Mouse (Mus musculus): ENCODE results near the gene Slc6a8. TPM values are rescaled to one million over a fixed set of nuclear protein-coding genes. Genes with fewer than 3 reads are reported as not detected.

The Slc6a8 gene
- polyA plus RNA-seq, 1 experiment from 2014 or later = 46.8 TPM

DNA sequence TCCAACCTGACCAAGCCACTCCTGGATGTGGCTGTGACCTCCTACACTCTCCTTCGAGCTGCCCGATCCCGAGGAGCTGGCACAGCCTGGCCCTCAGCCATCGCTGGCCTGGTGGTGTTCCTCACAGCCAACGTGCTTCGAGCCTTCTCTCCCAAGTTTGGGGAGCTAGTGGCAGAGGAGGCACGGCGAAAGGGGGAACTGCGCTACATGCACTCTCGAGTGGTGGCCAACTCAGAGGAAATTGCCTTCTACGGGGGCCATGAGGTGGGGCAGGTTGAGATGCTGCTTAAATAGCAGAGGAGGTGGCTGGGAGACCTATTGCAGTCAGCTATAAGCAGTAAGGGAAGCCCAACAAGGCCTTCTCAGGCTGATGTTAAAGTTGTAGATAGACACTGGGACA is 44.7 kb downstream of the Slc6a8 start:
- 56% methylated on average over 11 of the region's 11 CpGs for WGBS
- Histone ChIP-seq H3K4me2 (replicated peaks; ENCODE audit: low read depth) (peak overlapping the region; percentile 69), H3K9ac (ENCODE audit: low read depth, low read length) (peak overlapping the region; percentile 58; the same call in 1 of the 2 replicates), H3K27me3 (replicated peaks; ENCODE audit: control insufficient read depth, insufficient read depth, low read length) (no peaks in the 10 kb centered on the region), H3K4me1 (replicated peaks; ENCODE audit: control insufficient read depth, insufficient read depth, low read length) (peaks cover 5% of the 10 kb centered on the region; the same call in 1 of the 2 replicates), H3K36me3 (ENCODE audit: control insufficient read depth, insufficient read depth) (no peaks in the 10 kb centered on the region), H3K27ac (ENCODE audit: low read depth, low read length) (peak overlapping the region; percentile 74), H3K9me3 (ENCODE audit: control insufficient read depth) (no peaks in the 10 kb centered on the region), H3K4me3 (ENCODE audit: low read depth, low read length) (peak overlapping the region; percentile 52)
- no peak for ATAC-seq
- no peak for TF ChIP-seq CTCF (IDR thresholded peaks at IDR 0.05; ENCODE audit: low read depth)

DNA sequence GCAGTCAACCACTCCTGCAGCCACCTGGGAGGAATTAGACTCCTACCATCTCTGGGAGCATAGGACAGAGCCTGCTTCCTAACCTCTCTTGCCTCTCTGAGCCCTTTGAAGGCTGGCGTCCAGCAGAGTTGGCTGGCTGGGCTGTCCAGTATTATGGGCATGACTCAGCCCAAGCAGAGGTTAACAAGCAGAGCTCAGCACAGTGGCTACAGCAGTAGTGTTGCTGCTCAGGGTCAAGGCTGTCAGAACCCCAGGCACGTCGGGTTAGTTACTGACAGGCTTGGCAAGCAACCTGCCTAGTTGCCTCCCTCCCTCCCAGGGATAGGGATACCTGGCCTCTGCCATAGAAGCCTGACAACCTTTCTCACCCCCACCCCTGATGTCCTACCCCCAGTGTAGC is 45.3 kb downstream of the Slc6a8 start:
- no peaks in the 10 kb centered on the region for H3K9me3 ChIP-seq (ENCODE audit: control insufficient read depth)
- no peak for ATAC-seq
- 50% methylated on average over 3 of the region's 3 CpGs for WGBS
- peak overlapping the region; percentile 58; the same call in 1 of the 2 replicates for H3K9ac ChIP-seq (ENCODE audit: low read depth, low read length)
- H3K4me3 ChIP-seq (ENCODE audit: low read depth, low read length) = peak overlapping the region; percentile 52; the same call in 1 of the 2 replicates
- H3K27ac ChIP-seq (ENCODE audit: low read depth, low read length) = peak overlapping the region; percentile 74
- no peaks in the 10 kb centered on the region for H3K27me3 ChIP-seq (replicated peaks; ENCODE audit: control insufficient read depth, insufficient read depth, low read length)
- H3K4me2 ChIP-seq (replicated peaks; ENCODE audit: low read depth) = peak overlapping the region; percentile 69
- no peaks in the 10 kb centered on the region for H3K36me3 ChIP-seq (ENCODE audit: control insufficient read depth, insufficient read depth)
- no peak for TF ChIP-seq CTCF (IDR thresholded peaks at IDR 0.05; ENCODE audit: low read depth)
- peaks cover 5% of the 10 kb centered on the region; the same call in 1 of the 2 replicates for H3K4me1 ChIP-seq (replicated peaks; ENCODE audit: control insufficient read depth, insufficient read depth, low read length)

DNA sequence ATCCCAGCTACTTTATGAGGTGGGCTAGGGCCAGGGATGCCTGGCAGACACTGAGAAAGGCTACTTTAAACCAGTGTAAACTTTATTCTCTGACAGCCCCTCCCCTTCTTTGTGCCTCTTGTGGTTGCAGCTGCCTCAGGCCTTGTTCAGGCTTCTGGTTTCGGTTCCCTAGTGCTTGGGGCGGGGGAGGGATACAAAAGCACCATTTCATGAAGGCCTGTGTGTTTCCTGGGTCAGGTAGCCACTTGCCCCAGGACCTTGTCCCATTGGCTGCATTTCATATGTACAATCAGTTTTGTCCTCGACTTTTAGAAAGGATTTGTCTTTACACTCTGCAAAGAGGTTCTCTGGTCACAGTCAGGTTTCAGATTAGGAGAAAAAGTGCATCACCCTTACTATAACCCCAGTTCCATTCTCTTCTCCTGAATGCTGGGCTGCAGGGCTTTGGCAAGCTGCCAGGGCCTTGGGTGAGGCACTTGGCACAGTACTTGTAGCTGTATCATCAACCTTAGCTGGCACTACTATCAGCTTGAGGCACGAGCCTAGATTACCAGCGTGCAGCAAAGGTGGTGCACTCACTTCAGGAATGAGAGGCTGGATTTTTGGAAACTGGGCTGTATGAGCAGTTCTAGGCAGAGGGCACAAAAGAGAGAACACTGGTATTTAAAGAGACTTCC is 45.9 kb downstream of the Slc6a8 start:
- 0 out of 2 replicates have a peak overlapping the region, but pooled peaks have one; percentile 58 for H3K9ac ChIP-seq (ENCODE audit: low read depth, low read length)
- H3K27ac ChIP-seq (ENCODE audit: low read depth, low read length) = peak overlapping the region; percentile 74
- peaks cover 5% of the 10 kb centered on the region; the same call in 1 of the 2 replicates for H3K4me1 ChIP-seq (replicated peaks; ENCODE audit: control insufficient read depth, insufficient read depth, low read length)
- H3K9me3 ChIP-seq (ENCODE audit: control insufficient read depth) = no peaks in the 10 kb centered on the region
- 18% methylated on average over 5 of the region's 5 CpGs for WGBS
- no peak for ATAC-seq
- TF ChIP-seq CTCF (IDR thresholded peaks at IDR 0.05; ENCODE audit: low read depth) = no peak
- H3K4me3 ChIP-seq (ENCODE audit: low read depth, low read length) = peak overlapping the region; percentile 52; the same call in 1 of the 2 replicates
- H3K36me3 ChIP-seq (ENCODE audit: control insufficient read depth, insufficient read depth) = no peaks in the 10 kb centered on the region
- H3K4me2 ChIP-seq (replicated peaks; ENCODE audit: low read depth) = peak overlapping the region; percentile 69
- no peaks in the 10 kb centered on the region for H3K27me3 ChIP-seq (replicated peaks; ENCODE audit: control insufficient read depth, insufficient read depth, low read length)

DNA sequence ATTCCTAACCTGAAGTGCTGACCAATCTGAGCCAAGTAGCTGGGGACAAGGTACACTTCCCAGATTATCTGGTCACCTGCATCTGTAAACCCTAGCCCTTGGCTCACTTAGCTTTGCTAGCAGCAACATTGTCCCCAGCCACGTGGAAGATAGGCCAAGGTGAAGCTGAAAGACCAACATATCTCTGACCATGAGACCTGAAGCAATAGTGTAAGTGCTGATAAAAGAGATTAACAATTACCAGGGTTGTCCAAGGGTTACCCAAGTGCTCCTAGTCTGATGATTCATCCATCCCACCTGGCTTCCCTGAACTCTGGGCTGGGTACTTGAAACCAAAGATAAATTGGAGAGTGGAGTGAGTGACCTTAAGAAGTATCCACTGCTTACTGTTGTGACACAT is 58.0 kb downstream of the Slc6a8 start:
- no peak overlapping the region for H3K9ac ChIP-seq (ENCODE audit: low read depth, low read length)
- no peak overlapping the region for H3K4me3 ChIP-seq (ENCODE audit: low read depth, low read length)
- ATAC-seq = peak; percentile 95
- no peaks in the 10 kb centered on the region for H3K9me3 ChIP-seq (ENCODE audit: control insufficient read depth)
- H3K27ac ChIP-seq (ENCODE audit: low read depth, low read length) = 0 out of 2 replicates have a peak overlapping the region, but pooled peaks have one; percentile 28
- H3K4me1 ChIP-seq (replicated peaks; ENCODE audit: control insufficient read depth, insufficient read depth, low read length) = no peaks in the 10 kb centered on the region
- H3K27me3 ChIP-seq (replicated peaks; ENCODE audit: control insufficient read depth, insufficient read depth, low read length) = no peaks in the 10 kb centered on the region
- no peak for TF ChIP-seq CTCF (IDR thresholded peaks at IDR 0.05; ENCODE audit: low read depth)
- WGBS = 28% methylated on average over 1 of the region's 1 CpGs
- H3K36me3 ChIP-seq (ENCODE audit: control insufficient read depth, insufficient read depth) = peaks cover 7% of the 10 kb centered on the region; the same call in 1 of the 2 replicates
- H3K4me2 ChIP-seq (replicated peaks; ENCODE audit: low read depth) = no peak overlapping the region

Other genes starting within 250 kb of the Slc6a8 start
- not detected in 2 replicates for gene Trex2, start 237.8 kb upstream of the Slc6a8 start, polyA plus RNA-seq (2015; fragmentation: Nextera tagmentation; extraction: Ambion mirVana)
- gene Haus7, start 214.1 kb upstream of the Slc6a8 start, polyA plus RNA-seq (2015; fragmentation: Nextera tagmentation; extraction: Ambion mirVana) = 38.2 and 38.6 TPM in 2 replicates
- 35.2 and 43.0 TPM in 2 replicates for gene Bgn, start 189.5 kb upstream of the Slc6a8 start, polyA plus RNA-seq (2015; fragmentation: Nextera tagmentation; extraction: Ambion mirVana)
- 0.12 and 0.13 TPM in 2 replicates for gene Atp2b3, start 170.1 kb upstream of the Slc6a8 start, polyA plus RNA-seq (2015; fragmentation: Nextera tagmentation; extraction: Ambion mirVana)
- gene Dusp9, start 33.7 kb upstream of the Slc6a8 start, polyA plus RNA-seq (2015; fragmentation: Nextera tagmentation; extraction: Ambion mirVana) = 2.2 and 2.7 TPM in 2 replicates
- 8.5 and 9.4 TPM in 2 replicates for gene Pnck, start 13.0 kb upstream of the Slc6a8 start, polyA plus RNA-seq (2015; fragmentation: Nextera tagmentation; extraction: Ambion mirVana)
- 380 and 382 TPM in 2 replicates for gene Bcap31, start 43.0 kb downstream of the Slc6a8 start, polyA plus RNA-seq (2015; fragmentation: Nextera tagmentation; extraction: Ambion mirVana)
- 46.5 and 51.3 TPM in 2 replicates for gene Abcd1, start 43.4 kb downstream of the Slc6a8 start, polyA plus RNA-seq (2015; fragmentation: Nextera tagmentation; extraction: Ambion mirVana)
- 0.22 and 0.27 TPM in 2 replicates for gene Plxnb3, start 83.9 kb downstream of the Slc6a8 start, polyA plus RNA-seq (2015; fragmentation: Nextera tagmentation; extraction: Ambion mirVana)
- gene Srpk3, start 101.3 kb downstream of the Slc6a8 start, polyA plus RNA-seq (2015; fragmentation: Nextera tagmentation; extraction: Ambion mirVana) = 0.90 and 1.3 TPM in 2 replicates
- 142 and 145 TPM in 2 replicates for gene Idh3g, start 113.7 kb downstream of the Slc6a8 start, polyA plus RNA-seq (2015; fragmentation: Nextera tagmentation; extraction: Ambion mirVana)
- gene Ssr4, start 113.9 kb downstream of the Slc6a8 start, polyA plus RNA-seq (2015; fragmentation: Nextera tagmentation; extraction: Ambion mirVana) = 299 and 323 TPM in 2 replicates
- gene Pdzd4, start 151.8 kb downstream of the Slc6a8 start, polyA plus RNA-seq (2015; fragmentation: Nextera tagmentation; extraction: Ambion mirVana) = 0.12 and 0.22 TPM in 2 replicates
- 0.12 TPM in 1 of 2 replicates, not detected in the other for gene Avpr2, start 219.0 kb downstream of the Slc6a8 start, polyA plus RNA-seq (2015; fragmentation: Nextera tagmentation; extraction: Ambion mirVana)
- gene L1cam, start 223.0 kb downstream of the Slc6a8 start, polyA plus RNA-seq (2015; fragmentation: Nextera tagmentation; extraction: Ambion mirVana) = 3.1 and 3.2 TPM in 2 replicates
- gene Arhgap4, start 248.7 kb downstream of the Slc6a8 start, polyA plus RNA-seq (2015; fragmentation: Nextera tagmentation; extraction: Ambion mirVana) = 2.5 and 2.7 TPM in 2 replicates
- gene Naa10, start 248.8 kb downstream of the Slc6a8 start, polyA plus RNA-seq (2015; fragmentation: Nextera tagmentation; extraction: Ambion mirVana) = 76.6 and 76.7 TPM in 2 replicates